Mouse (Mus musculus): ENCODE data around the gene Abcf2.

The Abcf2 gene

GRCm38 (mm10) chr5:24577183-24577929 is at the start of gene Abcf2:
Gene Abcf2 (minus strand): TSS chr5:24577467.
- peak; percentile 99 for DNase-seq

- no peak for DNase-seq
Observed at GRCm38 (mm10) chr5:24624822-24625120, 47.5 kb upstream of the Abcf2 start.

GRCm38 (mm10) chr5:24623986-24624821 is 46.9 kb upstream of the Abcf2 start, which contains the start of gene Smarcd3:
Gene Smarcd3 (minus strand): TSS chr5:24624411.
- DNase-seq, result peak; percentile 21

GRCm38 (mm10) chr5:24623041-24623985 is 46.0 kb upstream of the Abcf2 start:
- DNase-seq, result no peak

GRCm38 (mm10) chr5:24622386-24623040 is 45.2 kb upstream of the Abcf2 start:
- no peak for DNase-seq

- DNase-seq, result no peak
Observed at GRCm38 (mm10) chr5:24620626-24621025, 43.4 kb upstream of the Abcf2 start.

- DNase-seq, result no peak
Observed at GRCm38 (mm10) chr5:24620116-24620515, 42.8 kb upstream of the Abcf2 start.

GRCm38 (mm10) chr5:24618921-24619320 is 41.7 kb upstream of the Abcf2 start:
- DNase-seq, result no peak

GRCm38 (mm10) chr5:24615097-24615496 is 37.8 kb upstream of the Abcf2 start:
- DNase-seq, result no peak

- DNase-seq, result no peak
Observed at GRCm38 (mm10) chr5:24612302-24612649, 35.0 kb upstream of the Abcf2 start.

GRCm38 (mm10) chr5:24611366-24612301 is 34.4 kb upstream of the Abcf2 start:
- no peak for DNase-seq

- DNase-seq, result no peak
Observed at GRCm38 (mm10) chr5:24609388-24609787, 32.1 kb upstream of the Abcf2 start.

- no peak for DNase-seq
Observed at GRCm38 (mm10) chr5:24605980-24606665, 28.9 kb upstream of the Abcf2 start.

GRCm38 (mm10) chr5:24605321-24605979 is 28.2 kb upstream of the Abcf2 start:
- no peak for DNase-seq

GRCm38 (mm10) chr5:24604656-24605100 is 27.4 kb upstream of the Abcf2 start:
- DNase-seq, result peak; percentile 32

- DNase-seq, result no peak
Observed at GRCm38 (mm10) chr5:24604080-24604655, 26.9 kb upstream of the Abcf2 start.

GRCm38 (mm10) chr5:24603431-24604010 is 26.3 kb upstream of the Abcf2 start:
- no peak for DNase-seq

GRCm38 (mm10) chr5:24602751-24603343 is 25.6 kb upstream of the Abcf2 start:
- no peak for DNase-seq

All from thymus, postnatal 4 days (tissue).